Mouse (Mus musculus) kidney, postnatal 25 days (tissue): ENCODE data around the gene Fam221b.

Experiments
- DNase-seq, 2 experiments: peaks; one replicate each; pipeline ENCODE4 v3.0.0; 2021; ENCODE audit warnings: mixed read lengths in 2 of 2

Gene Fam221b

GRCm38 (mm10) chr4:43656339-43657109, 12.4 kb downstream of the Fam221b start, which contains the start of gene Hint2:
Gene Hint2 (minus strand): TSS chr4:43656466.
- DNase-seq: peak; percentile 98 to 99

- peak; percentile 60 to 72 for DNase-seq
Measured at GRCm38 (mm10) chr4:43655656-43656338, 13.1 kb downstream of the Fam221b start.

GRCm38 (mm10) chr4:43653161-43654015, 15.6 kb downstream of the Fam221b start, which contains the start of gene Spag8:
Gene Spag8 (minus strand): TSS chr4:43653594.
- peak; percentile 39 to 62 for DNase-seq

- DNase-seq: peak; percentile 54 to 85
Measured at GRCm38 (mm10) chr4:43652726-43653125, 16.2 kb downstream of the Fam221b start.

- peak in 1 of 2 experiments; percentile 26 for DNase-seq
Measured at GRCm38 (mm10) chr4:43649783-43650182, 19.2 kb downstream of the Fam221b start.

GRCm38 (mm10) chr4:43640491-43640890, 28.5 kb downstream of the Fam221b start:
- peak in 1 of 2 experiments; percentile 25 for DNase-seq

- DNase-seq: peak; percentile 1 to 34
Measured at GRCm38 (mm10) chr4:43640076-43640475, 28.9 kb downstream of the Fam221b start.

GRCm38 (mm10) chr4:43636751-43637150, 32.2 kb downstream of the Fam221b start:
- DNase-seq: peak; percentile 0 to 3

GRCm38 (mm10) chr4:43634621-43635374, 34.1 kb downstream of the Fam221b start:
- DNase-seq: peak in 1 of 2 experiments; percentile 0

- peak in 1 of 2 experiments; percentile 0 for DNase-seq
Measured at GRCm38 (mm10) chr4:43633736-43634135, 35.2 kb downstream of the Fam221b start.

GRCm38 (mm10) chr4:43633296-43633695, 35.6 kb downstream of the Fam221b start:
- peak in 1 of 2 experiments; percentile 0 for DNase-seq

GRCm38 (mm10) chr4:43631956-43632920, 36.7 kb downstream of the Fam221b start:
- peak; percentile 3 to 53 for DNase-seq

- DNase-seq: peak; percentile 49 to 73
Measured at GRCm38 (mm10) chr4:43631046-43631955, 37.6 kb downstream of the Fam221b start, which contains the start of gene Npr2. Gene Npr2 (plus strand): TSS chr4:43631935.

GRCm38 (mm10) chr4:43630671-43631045, 38.3 kb downstream of the Fam221b start:
- DNase-seq: peak in 1 of 2 experiments; percentile 1

GRCm38 (mm10) chr4:43630030-43630581, 38.8 kb downstream of the Fam221b start:
- peak; percentile 82 to 93 for DNase-seq

- DNase-seq: peak in 1 of 2 experiments; percentile 2
Measured at GRCm38 (mm10) chr4:43629106-43629817, 39.7 kb downstream of the Fam221b start.

GRCm38 (mm10) chr4:43620146-43620778, 48.7 kb downstream of the Fam221b start:
- DNase-seq: no peak
